Mouse (Mus musculus) embryonic facial prominence, embryonic 10.5 days (tissue): Measurements from ENCODE around the gene Slc7a11. TPM values are rescaled to one million over a fixed set of nuclear protein-coding genes. Genes with fewer than 3 reads are reported as not detected.

ENCODE experiments used
- DNase-seq: peaks from one replicate; pipeline ENCODE4 v3.0.0-alpha.2; 2017; ENCODE audit warnings: low spot score
- H3K27ac ChIP-seq: fragments of 300-500 bp; sonication (generic); replicated peaks from 2 replicates; pipeline ENCODE4 v1.5.1; 2016; ENCODE audit warnings: mild to moderate bottlenecking
- H3K27me3 ChIP-seq: fragments of 300-500 bp; sonication (generic); replicated peaks from 2 replicates; pipeline ENCODE4 v1.6.1; 2016; ENCODE audit warnings: low read depth, mild to moderate bottlenecking; ENCODE audit not compliant: poor library complexity, severe bottlenecking
- H3K36me3 ChIP-seq: fragments of 300-500 bp; sonication (generic); replicated peaks from 2 replicates; pipeline ENCODE4 v1.6.1; 2016; ENCODE audit warnings: mild to moderate bottlenecking, moderate library complexity
- H3K4me1 ChIP-seq: fragments of 300-500 bp; sonication (generic); 2 replicates; pipeline ENCODE4 v1.6.1; 2016
- H3K4me3 ChIP-seq: fragments of 300-500 bp; sonication (generic); 2 replicates; pipeline ENCODE4 v1.5.1; 2016; ENCODE audit warnings: mild to moderate bottlenecking, moderate library complexity
- H3K9me3 ChIP-seq: fragments of 300-500 bp; sonication (generic); 2 replicates; pipeline ENCODE4 v1.6.1; 2016; ENCODE audit warnings: mild to moderate bottlenecking
- WGBS: fragments of 180-500 bp; shearing (Covaris S2); methylation state at CpG from one replicate; pipeline ENCODE4 v1.1.7; 2016; 5-methylcytosine and 5-hydroxymethylcytosine counted together
- polyA plus RNA-seq: library from polyadenylated mRNA; unstranded; fragments of >200 nt; fragmentation: Nextera tagmentation; extraction: Ambion mirVana; gene quantifications from 2 replicates; pipeline ENCODE4 v1.2.1, GENCODE M21; 2016

Gene Slc7a11
- polyA plus RNA-seq, 1 experiment from 2014 or later: 1.5 TPM

DNA sequence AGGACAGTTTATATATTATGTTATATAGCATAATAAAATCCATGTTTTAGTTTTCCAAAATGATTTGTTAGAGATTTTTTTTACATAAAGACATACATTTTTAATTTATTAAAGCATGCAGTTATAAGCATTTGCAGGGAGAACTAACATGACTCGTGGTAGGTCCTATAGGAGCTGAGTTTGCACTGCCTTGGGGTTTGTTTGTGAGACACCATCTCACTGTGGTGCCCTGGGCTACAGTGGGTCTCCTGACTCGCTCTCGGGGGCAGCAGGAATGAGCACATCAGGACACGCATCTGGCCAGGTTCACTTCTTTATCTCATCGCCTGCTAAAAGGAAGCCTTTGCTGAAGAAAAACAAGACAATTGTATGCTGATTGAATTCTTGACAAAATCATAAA, 257.0 kb downstream of the Slc7a11 start:
- 86% methylated on average over 5 of the region's 5 CpGs for WGBS
- DNase-seq: no peak

DNA sequence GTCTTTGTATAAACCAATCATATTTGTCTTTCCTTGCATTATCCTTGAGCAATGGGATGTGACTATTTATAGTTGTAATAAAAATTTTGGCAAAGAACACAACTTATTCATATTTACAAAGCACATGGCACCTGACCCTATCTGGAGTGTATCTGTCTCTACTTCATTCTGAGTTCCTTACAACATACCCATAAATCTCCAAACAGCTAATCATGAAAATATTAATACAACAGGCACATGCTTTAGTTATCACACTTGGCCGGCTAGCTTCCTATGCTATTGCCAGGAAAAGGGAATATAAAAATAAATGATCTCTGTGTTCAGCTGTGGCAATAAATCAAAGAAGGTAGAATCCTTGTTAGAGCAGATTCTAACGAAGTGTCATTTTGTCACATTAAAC, 257.5 kb downstream of the Slc7a11 start:
- H3K4me1 ChIP-seq: no peaks in the 10 kb centered on the region
- no peak for DNase-seq
- no peak overlapping the region for H3K27ac ChIP-seq
- no peaks in the 10 kb centered on the region for H3K9me3 ChIP-seq
- no peaks in the 10 kb centered on the region for H3K27me3 ChIP-seq
- 85% methylated on average over 2 of the region's 2 CpGs for WGBS
- H3K36me3 ChIP-seq: no peaks in the 10 kb centered on the region
- H3K4me3 ChIP-seq: no peak overlapping the region

More for the DNA sequence above, 257.0 kb downstream of the Slc7a11 start:
- Histone ChIP-seq H3K27ac (no peak overlapping the region), H3K27me3 (no peaks in the 10 kb centered on the region), H3K4me1 (no peaks in the 10 kb centered on the region), H3K36me3 (no peaks in the 10 kb centered on the region), H3K9me3 (no peaks in the 10 kb centered on the region), H3K4me3 (no peak overlapping the region)

- DNase-seq: no peak
- no peaks in the 10 kb centered on the region for H3K4me1 ChIP-seq
- no peak overlapping the region for H3K27ac ChIP-seq
- WGBS: 88% methylated on average over 2 of the region's 2 CpGs
- no peak overlapping the region for H3K4me3 ChIP-seq
- H3K27me3 ChIP-seq: no peaks in the 10 kb centered on the region
- H3K36me3 ChIP-seq: no peaks in the 10 kb centered on the region
- H3K9me3 ChIP-seq: no peaks in the 10 kb centered on the region
Observed at GRCm38 (mm10) chr3:50160756-50161155, 282.7 kb downstream of the Slc7a11 start.

DNA sequence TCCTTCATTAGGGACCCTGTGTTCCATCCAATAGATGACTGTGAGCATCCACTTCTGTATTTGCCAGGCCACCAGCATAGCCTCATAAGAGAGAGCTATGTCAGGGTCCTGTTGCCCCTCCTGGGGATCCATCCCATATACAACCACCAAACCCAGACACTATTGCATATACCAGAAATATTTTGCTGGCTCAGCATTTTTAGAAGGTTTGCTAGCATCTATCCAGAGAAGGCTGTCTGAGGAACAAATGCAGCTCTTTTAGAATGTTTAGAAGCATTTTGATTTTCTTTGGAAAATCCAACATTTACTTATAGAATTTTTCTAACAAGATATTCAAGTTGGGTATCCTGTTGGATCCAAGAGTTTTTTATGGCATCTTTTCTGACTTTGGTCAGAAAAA, 299.3 kb downstream of the Slc7a11 start:
- no peak for DNase-seq

GRCm38 (mm10) chr3:50138319-50138718, 305.1 kb downstream of the Slc7a11 start:
- 72% methylated on average over 3 of the region's 3 CpGs for WGBS
- Histone ChIP-seq H3K27me3 (no peaks in the 10 kb centered on the region), H3K4me3 (no peak overlapping the region), H3K27ac (no peak overlapping the region), H3K9me3 (no peaks in the 10 kb centered on the region), H3K36me3 (no peaks in the 10 kb centered on the region), H3K4me1 (no peaks in the 10 kb centered on the region)
- no peak for DNase-seq

More for the DNA sequence above, 299.3 kb downstream of the Slc7a11 start:
- Histone ChIP-seq H3K27ac (no peak overlapping the region), H3K4me1 (no peaks in the 10 kb centered on the region), H3K27me3 (no peaks in the 10 kb centered on the region), H3K36me3 (no peaks in the 10 kb centered on the region), H3K4me3 (no peak overlapping the region), H3K9me3 (no peaks in the 10 kb centered on the region)

GRCm38 (mm10) chr3:50132204-50132603, 311.2 kb downstream of the Slc7a11 start:
- Histone ChIP-seq H3K36me3 (no peaks in the 10 kb centered on the region), H3K4me1 (no peaks in the 10 kb centered on the region), H3K27ac (no peak overlapping the region), H3K4me3 (no peak overlapping the region), H3K27me3 (no peaks in the 10 kb centered on the region), H3K9me3 (no peaks in the 10 kb centered on the region)
- 84% methylated on average over 5 of the region's 5 CpGs for WGBS
- DNase-seq: no peak

- Histone ChIP-seq H3K4me1 (no peaks in the 10 kb centered on the region), H3K27me3 (no peaks in the 10 kb centered on the region), H3K36me3 (no peaks in the 10 kb centered on the region), H3K4me3 (no peak overlapping the region), H3K27ac (no peak overlapping the region), H3K9me3 (no peaks in the 10 kb centered on the region)
- WGBS: 87% methylated on average over 2 of the region's 2 CpGs
- DNase-seq: no peak
Observed at GRCm38 (mm10) chr3:50130319-50130718, 313.1 kb downstream of the Slc7a11 start.

DNA sequence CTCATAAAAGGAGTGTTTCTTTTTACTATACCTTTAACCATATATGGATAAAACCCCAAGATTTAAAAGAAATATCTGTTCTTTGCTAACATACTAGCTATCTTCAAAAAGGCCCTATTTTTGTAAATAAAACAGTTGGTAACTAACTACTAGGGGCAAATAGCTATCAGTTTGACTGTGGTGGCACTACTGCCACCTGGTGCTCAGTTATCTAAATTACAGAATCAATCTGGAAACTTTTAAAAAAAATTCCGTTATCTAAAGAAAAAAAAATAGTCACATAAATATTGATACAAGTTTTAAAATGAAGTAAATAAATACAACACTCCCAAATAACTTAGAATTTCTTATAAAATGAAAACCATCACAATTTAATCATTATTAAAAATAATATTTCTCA, 322.4 kb downstream of the Slc7a11 start:
- no peak for DNase-seq
- WGBS: 58% methylated on average over 1 of the region's 1 CpGs

DNA sequence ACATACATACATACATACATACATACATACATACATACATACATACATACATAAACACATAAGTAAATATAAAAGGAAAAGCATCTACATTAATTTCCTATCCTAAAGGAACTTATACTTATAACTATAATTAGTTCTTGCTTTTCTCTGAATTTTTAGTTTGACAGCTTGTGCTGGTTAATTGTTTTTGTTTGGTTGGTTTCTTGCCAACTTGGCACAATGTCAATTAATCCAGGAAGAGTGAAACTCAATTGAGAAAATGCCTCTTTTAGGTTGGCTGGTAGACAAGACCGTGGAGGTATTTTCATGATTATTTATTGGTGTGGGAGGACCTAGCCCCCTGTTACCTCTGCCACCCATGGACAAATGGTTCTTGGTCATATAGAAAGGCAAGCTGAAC, 327.1 kb downstream of the Slc7a11 start:
- 91% methylated on average over 1 of the region's 1 CpGs for WGBS
- Histone ChIP-seq H3K27ac (no peak overlapping the region), H3K4me3 (no peak overlapping the region), H3K27me3 (no peaks in the 10 kb centered on the region), H3K36me3 (no peaks in the 10 kb centered on the region), H3K9me3 (no peaks in the 10 kb centered on the region), H3K4me1 (no peaks in the 10 kb centered on the region)
- DNase-seq: no peak

More for the DNA sequence above, 322.4 kb downstream of the Slc7a11 start:
- no peaks in the 10 kb centered on the region for H3K4me1 ChIP-seq
- no peak overlapping the region for H3K27ac ChIP-seq
- no peaks in the 10 kb centered on the region for H3K9me3 ChIP-seq
- H3K36me3 ChIP-seq: no peaks in the 10 kb centered on the region
- no peak overlapping the region for H3K4me3 ChIP-seq
- no peaks in the 10 kb centered on the region for H3K27me3 ChIP-seq

DNA sequence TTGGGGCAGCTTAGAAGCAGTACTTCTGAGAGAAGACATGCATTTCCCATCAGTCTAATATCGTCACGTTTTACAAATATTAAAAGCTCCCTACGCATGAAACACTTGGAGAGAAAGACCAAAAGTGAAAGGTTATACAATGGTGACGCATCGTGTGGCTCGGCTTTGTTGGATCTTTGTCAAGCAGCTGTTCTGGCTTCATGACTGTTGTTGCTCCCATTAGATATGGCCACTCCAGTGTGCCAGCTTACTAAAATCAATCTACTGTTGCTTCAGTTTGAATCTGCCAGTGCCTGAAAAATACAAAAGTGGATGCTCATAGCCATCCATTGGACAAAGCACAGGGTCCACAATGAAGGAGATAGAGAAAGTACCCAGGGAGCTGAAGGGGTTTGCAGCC, 337.9 kb downstream of the Slc7a11 start:
- Histone ChIP-seq H3K27ac (no peak overlapping the region), H3K4me3 (no peak overlapping the region), H3K36me3 (no peaks in the 10 kb centered on the region), H3K4me1 (no peaks in the 10 kb centered on the region), H3K27me3 (no peaks in the 10 kb centered on the region), H3K9me3 (no peaks in the 10 kb centered on the region)
- no peak for DNase-seq
- 94% methylated on average over 6 of the region's 6 CpGs for WGBS

DNA sequence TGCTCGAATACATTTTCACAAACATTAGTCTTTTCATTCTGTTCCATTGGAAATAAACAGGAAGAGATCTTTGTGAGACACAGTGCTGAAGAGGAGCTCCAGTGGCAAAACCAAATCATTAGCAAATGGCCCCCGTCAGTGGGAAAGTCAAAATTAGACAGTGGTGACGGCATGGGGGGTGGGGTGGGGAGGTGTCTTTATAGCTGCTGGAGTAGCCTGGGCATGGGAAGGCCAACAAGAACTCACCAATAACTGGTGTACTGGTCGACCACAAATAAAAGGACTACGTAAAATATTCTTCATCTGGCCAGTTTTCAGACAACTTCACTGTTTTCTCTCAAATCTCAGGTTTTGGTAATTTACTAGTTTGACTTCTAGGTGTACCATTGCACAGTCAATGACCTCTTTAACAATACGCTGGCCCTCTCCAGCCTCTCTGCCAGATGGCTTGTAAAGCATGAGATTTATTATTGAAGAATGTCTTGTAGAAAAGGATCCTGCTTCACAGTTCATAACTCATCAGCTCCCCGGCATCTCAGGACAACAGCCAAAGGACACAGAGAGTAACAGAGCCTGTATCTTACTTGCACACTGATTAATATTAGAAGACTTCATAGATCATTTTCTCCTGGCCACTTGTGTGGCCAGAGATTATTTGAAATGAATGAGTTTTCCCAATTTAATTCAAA, 348.9 kb downstream of the Slc7a11 start:
- Histone ChIP-seq H3K27me3 (no peaks in the 10 kb centered on the region), H3K27ac (no peak overlapping the region)
- DNase-seq: no peak

GRCm38 (mm10) chr3:50076979-50077378, 366.4 kb downstream of the Slc7a11 start:
- H3K4me3 ChIP-seq: no peak overlapping the region
- DNase-seq: peak; percentile 72
- H3K36me3 ChIP-seq: no peaks in the 10 kb centered on the region
- no peaks in the 10 kb centered on the region for H3K27me3 ChIP-seq
- no peaks in the 10 kb centered on the region for H3K4me1 ChIP-seq
- H3K9me3 ChIP-seq: no peaks in the 10 kb centered on the region
- H3K27ac ChIP-seq: no peak overlapping the region
- 17% methylated on average over 7 of the region's 7 CpGs for WGBS

More for the DNA sequence above, 348.9 kb downstream of the Slc7a11 start:
- WGBS: 89% methylated on average over 7 of the region's 7 CpGs
- no peak overlapping the region for H3K4me3 ChIP-seq
- H3K9me3 ChIP-seq: no peaks in the 10 kb centered on the region
- H3K4me1 ChIP-seq: no peaks in the 10 kb centered on the region
- H3K36me3 ChIP-seq: no peaks in the 10 kb centered on the region

GRCm38 (mm10) chr3:50063396-50063795, 380.0 kb downstream of the Slc7a11 start:
- Histone ChIP-seq H3K27ac (no peak overlapping the region), H3K4me3 (no peak overlapping the region), H3K4me1 (no peaks in the 10 kb centered on the region), H3K9me3 (no peaks in the 10 kb centered on the region), H3K36me3 (no peaks in the 10 kb centered on the region), H3K27me3 (no peaks in the 10 kb centered on the region)
- 94% methylated on average over 4 of the region's 4 CpGs for WGBS
- no peak for DNase-seq
